Mouse (Mus musculus) ES-Bruce4 (cell line): ENCODE results near the gene Stard3.

Experiments used
- CTCF ChIP-seq: IDR thresholded peaks from one replicate; pipeline ENCODE4 v1.8.1; 2011; ENCODE audit warnings: low read depth, low read length
- POLR2A ChIP-seq: IDR thresholded peaks from one replicate; pipeline ENCODE4 v1.8.1; 2011; ENCODE audit warnings: low read length; ENCODE audit not compliant: insufficient read depth

- TF ChIP-seq POLR2A (no peak), CTCF (no peak)
Measured at GRCm38 (mm10) chr11:98332186-98332585, 26.0 kb upstream of the Stard3 start.
